Mouse (Mus musculus): ENCODE results near the gene Ddb2.

- TF ChIP-seq POLR2A (IDR thresholded peaks at IDR 0.05; ENCODE audit: low read depth, low read length) (no peak), CTCF (IDR thresholded peaks at IDR 0.05; ENCODE audit: borderline replicate concordance, insufficient read depth, low read length) (no peak)
Measured at GRCm38 (mm10) chr2:91252001-91252400, 15.2 kb upstream of the Ddb2 start.

All from embryonic fibroblast, embryonic 13.5 days (primary cell).